Mouse (Mus musculus) forebrain, embryonic 15.5 days (tissue): ENCODE measurements around the gene Rnf157. TPM values are rescaled to one million over a fixed set of nuclear protein-coding genes. Genes with fewer than 3 reads are reported as not detected.
A peak's percentile ranks its signal among the peaks of the same experiment; 100 is the strongest.

Experiments used
- ATAC-seq: fragments of 200-750 bp; cut with Nextera tagmentation; replicated peaks from 2 replicates; pipeline ENCODE4 v1.8.0; 2017; ENCODE audit warnings: mild to moderate bottlenecking, moderate TSS enrichment, moderate library complexity
- H3K27ac ChIP-seq: fragments of 300-500 bp; sonication (generic); replicated peaks from 2 replicates; pipeline ENCODE4 v1.5.1; 2015; ENCODE audit warnings: mild to moderate bottlenecking, inconsistent platforms
- H3K27me3 ChIP-seq: fragments of 300-500 bp; sonication (generic); 2 replicates; pipeline ENCODE4 v1.6.1; 2015; ENCODE audit warnings: inconsistent platforms
- H3K36me3 ChIP-seq: fragments of 300-500 bp; sonication (generic); 2 replicates; pipeline ENCODE4 v1.6.1; 2015; ENCODE audit warnings: mild to moderate bottlenecking, inconsistent platforms
- H3K4me1 ChIP-seq: fragments of 300-500 bp; sonication (generic); 2 replicates; pipeline ENCODE4 v1.6.1; 2015; ENCODE audit warnings: inconsistent platforms
- H3K4me2 ChIP-seq: fragments of 300-500 bp; sonication (generic); replicated peaks from 2 replicates; pipeline ENCODE4 v1.6.1; 2015; ENCODE audit warnings: mild to moderate bottlenecking, inconsistent platforms
- H3K4me3 ChIP-seq: fragments of 300-500 bp; sonication (generic); 2 replicates; pipeline ENCODE4 v1.5.1; 2015; ENCODE audit warnings: mild to moderate bottlenecking, inconsistent platforms
- H3K9ac ChIP-seq: fragments of 300-500 bp; sonication (generic); replicated peaks from 2 replicates; pipeline ENCODE4 v1.6.1; 2015; ENCODE audit warnings: mild to moderate bottlenecking, inconsistent platforms
- H3K9me3 ChIP-seq: fragments of 300-500 bp; sonication (generic); 2 replicates; pipeline ENCODE4 v1.6.1; 2016; ENCODE audit warnings: inconsistent platforms
- WGBS: fragments of 180-500 bp; shearing (Covaris S2); methylation state at CpG from one replicate; pipeline ENCODE4 v1.1.7; 2015; ENCODE audit warnings: mixed read lengths; 5-methylcytosine and 5-hydroxymethylcytosine counted together
- polyA plus RNA-seq: library from polyadenylated mRNA; unstranded; fragments of >200 nt; fragmentation: Nextera tagmentation; extraction: Ambion mirVana; gene quantifications from 2 replicates; pipeline ENCODE4 v1.2.1, GENCODE M21; 2015

Gene Rnf157
- polyA plus RNA-seq, 1 experiment from 2014 or later = 53.4 TPM

DNA sequence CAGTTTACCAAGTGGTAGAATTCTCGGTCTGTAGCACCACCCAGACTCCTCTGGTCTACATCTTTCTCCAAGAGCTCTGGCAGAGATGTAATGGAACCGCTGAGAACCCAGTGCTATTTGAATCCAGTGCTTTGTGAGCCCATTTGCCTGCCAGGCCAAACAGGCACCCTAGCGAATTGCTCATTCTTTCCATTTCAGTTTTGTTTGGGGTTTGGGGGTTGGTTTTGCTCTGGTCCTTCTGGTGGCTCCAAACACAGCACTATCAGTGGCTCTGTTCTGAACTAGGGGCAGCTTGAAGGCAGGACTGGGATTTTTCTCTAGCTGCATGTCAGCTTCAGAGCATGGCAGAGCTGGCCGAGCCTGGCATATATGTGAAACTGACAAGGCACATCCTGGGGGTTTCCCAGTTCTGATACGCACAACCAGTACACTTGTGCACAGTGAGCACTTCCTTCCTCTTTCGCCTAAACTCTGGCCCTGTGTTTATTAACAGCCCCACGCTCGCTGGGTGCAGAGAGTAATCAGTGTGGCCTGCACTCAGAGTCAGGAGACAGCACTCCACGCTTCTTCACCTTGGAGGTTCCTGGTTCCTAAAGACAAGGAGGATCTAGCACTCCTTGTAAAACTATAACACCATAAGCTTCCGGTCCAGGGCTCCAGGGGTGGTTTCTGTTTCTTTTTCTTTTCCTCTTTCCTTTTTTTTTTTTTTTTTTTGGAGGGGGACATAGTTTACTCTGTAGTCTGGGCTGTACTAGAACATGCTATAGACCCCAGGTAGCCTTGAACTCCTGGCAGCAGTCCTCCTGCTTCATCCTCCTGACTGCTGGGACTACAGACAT lies 11.2 kb upstream of the Rnf157 start:
- no peaks in the 10 kb centered on the region for H3K4me1 ChIP-seq
- H3K27ac ChIP-seq = no peak overlapping the region
- no peaks in the 10 kb centered on the region for H3K9me3 ChIP-seq
- no peaks in the 10 kb centered on the region for H3K36me3 ChIP-seq
- no peak overlapping the region for H3K9ac ChIP-seq
- WGBS = 88% methylated on average over 10 of the region's 10 CpGs
- H3K4me3 ChIP-seq = no peak overlapping the region
- no peak for ATAC-seq
- H3K27me3 ChIP-seq = no peaks in the 10 kb centered on the region
- no peak overlapping the region for H3K4me2 ChIP-seq

DNA sequence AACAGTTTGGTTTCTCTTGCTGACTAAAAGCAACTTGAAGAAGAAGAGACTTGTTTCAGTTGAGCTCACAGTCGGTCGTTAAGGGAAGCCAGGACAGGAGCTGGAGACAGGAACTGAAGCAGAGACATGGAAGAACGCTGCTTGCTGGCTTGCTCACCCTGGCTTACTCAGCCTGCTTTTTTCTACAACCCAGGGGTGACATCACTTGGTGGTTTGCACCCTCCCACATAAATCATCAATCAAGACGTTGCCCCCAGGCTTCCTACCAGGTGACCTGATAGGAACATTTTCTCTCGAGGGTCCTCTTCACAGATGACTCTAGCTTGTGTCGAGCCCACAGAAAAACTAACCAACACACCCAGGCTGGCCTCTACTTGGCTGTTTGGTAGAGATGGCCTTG lies 10.4 kb upstream of the Rnf157 start:
- no peaks in the 10 kb centered on the region for H3K36me3 ChIP-seq
- no peak overlapping the region for H3K27ac ChIP-seq
- 84% methylated on average over 6 of the region's 6 CpGs for WGBS
- H3K27me3 ChIP-seq = no peaks in the 10 kb centered on the region
- no peak overlapping the region for H3K9ac ChIP-seq
- no peaks in the 10 kb centered on the region for H3K4me1 ChIP-seq
- no peak overlapping the region for H3K4me3 ChIP-seq
- no peak overlapping the region for H3K4me2 ChIP-seq
- no peak for ATAC-seq
- no peaks in the 10 kb centered on the region for H3K9me3 ChIP-seq

DNA sequence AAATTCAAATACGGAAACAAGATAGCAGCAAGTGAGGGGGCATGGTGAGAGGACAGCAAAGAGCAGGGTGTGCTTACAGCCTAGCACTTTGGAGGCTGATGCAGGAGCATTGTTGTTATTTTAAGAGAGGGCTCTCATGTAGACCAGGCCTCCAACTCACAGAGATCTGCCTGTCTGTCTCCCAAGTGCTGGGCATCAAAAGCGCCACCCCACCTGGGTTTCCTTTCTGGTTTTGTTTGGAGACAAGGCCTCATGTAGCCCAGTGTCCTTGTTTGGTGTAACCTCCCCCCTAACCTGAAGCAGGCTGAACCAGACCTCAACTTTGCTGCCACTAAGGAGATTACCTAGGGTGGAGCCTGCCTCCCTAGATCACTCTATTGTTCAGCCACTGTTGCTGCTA lies 9.7 kb upstream of the Rnf157 start:
- Histone ChIP-seq H3K4me3 (no peak overlapping the region), H3K9ac (no peak overlapping the region), H3K9me3 (no peaks in the 10 kb centered on the region), H3K27me3 (no peaks in the 10 kb centered on the region), H3K27ac (no peak overlapping the region), H3K4me2 (no peak overlapping the region), H3K36me3 (no peaks in the 10 kb centered on the region), H3K4me1 (no peaks in the 10 kb centered on the region)
- ATAC-seq = no peak
- 92% methylated on average over 2 of the region's 2 CpGs for WGBS

DNA sequence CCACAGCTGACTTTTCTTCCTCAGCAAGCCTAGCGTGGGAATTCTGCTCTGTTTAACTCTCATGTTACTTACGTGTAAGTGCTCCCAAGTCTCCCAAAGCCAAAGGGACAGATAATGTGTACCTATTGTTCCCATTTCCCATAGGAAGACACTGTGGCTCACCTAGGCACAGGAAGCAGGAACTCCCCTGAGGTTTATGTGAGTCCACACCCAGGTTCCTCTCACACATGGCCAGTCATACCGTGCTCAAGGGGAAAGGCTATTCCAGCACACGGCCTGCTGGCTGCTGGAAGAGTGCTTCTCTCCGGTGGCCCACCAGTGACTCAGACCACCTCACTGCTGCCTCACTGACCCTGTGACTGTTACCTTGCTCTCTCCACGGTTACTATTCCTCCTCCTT lies 8.3 kb upstream of the Rnf157 start:
- H3K27me3 ChIP-seq = no peaks in the 10 kb centered on the region
- no peak overlapping the region for H3K4me3 ChIP-seq
- H3K9ac ChIP-seq = no peak overlapping the region
- no peak overlapping the region for H3K4me2 ChIP-seq
- H3K9me3 ChIP-seq = no peaks in the 10 kb centered on the region
- no peak for ATAC-seq
- no peaks in the 10 kb centered on the region for H3K36me3 ChIP-seq
- H3K4me1 ChIP-seq = no peaks in the 10 kb centered on the region
- H3K27ac ChIP-seq = no peak overlapping the region
- 77% methylated on average over 6 of the region's 6 CpGs for WGBS

DNA sequence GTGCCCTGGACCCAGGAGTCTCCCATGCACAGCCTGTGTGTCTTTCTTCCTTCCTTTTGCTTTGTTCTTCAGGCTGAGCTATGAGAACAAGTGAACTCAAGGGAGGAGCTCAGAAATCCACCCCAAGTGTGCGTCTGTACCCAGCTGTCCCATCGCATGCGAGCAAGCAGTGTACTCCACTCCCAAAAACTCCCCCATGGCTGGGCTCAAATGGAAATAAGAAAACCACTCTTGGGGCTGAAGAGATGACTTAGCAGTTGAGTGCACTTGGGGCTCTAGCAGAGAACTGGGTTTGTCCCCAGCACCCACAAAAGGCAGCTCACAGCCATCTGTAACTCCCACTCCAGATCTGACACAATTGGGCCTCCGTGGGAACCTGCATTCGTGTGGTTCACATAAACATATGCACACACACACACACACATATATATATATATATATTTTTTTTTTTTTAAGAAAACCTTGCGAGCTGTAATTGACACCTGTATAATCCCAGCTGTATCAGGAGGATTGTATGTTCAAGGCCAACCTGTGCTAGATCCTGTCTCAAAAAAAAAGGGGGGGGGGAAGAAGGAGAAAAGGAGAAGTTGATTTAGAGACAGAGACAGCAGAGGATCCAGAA lies 6.1 kb upstream of the Rnf157 start:
- ATAC-seq = no peak
- Histone ChIP-seq H3K27ac (no peak overlapping the region), H3K27me3 (no peaks in the 10 kb centered on the region), H3K4me3 (no peak overlapping the region), H3K9me3 (no peaks in the 10 kb centered on the region), H3K4me1 (no peaks in the 10 kb centered on the region), H3K4me2 (no peak overlapping the region), H3K36me3 (no peaks in the 10 kb centered on the region), H3K9ac (no peak overlapping the region)
- 86% methylated on average over 6 of the region's 6 CpGs for WGBS

DNA sequence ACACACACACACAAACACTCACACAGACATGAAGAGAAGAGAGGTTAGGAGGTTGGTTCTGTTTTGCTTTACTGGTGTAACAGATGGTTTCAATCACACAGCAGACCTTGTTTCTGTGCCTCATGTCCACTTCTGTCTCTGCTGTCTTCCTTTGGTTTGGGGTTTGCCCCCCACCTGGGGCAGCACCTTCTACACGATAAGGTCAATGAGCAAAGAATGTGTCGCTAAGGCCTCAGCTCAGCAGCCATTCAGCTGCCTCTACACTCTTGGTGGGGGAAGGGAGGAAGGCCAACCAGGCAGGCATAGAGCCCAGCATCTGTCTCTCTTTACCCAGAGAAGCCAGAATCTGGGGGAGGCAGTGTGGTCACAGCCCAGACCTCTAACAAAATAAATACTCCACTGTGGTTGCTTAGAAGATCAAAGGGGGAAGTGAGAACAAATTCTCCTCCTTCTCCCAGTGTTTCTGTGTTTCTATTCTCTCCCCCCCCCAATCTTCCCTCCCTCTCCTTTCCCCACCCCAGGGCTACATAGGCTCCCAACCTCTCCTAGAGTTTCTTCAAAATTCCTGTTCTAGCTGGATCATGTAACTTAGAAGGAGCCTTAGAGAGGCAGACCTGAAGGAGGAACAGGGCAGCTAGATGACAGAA lies 5.5 kb upstream of the Rnf157 start:
- no peak overlapping the region for H3K4me3 ChIP-seq
- H3K27me3 ChIP-seq = no peaks in the 10 kb centered on the region
- H3K4me2 ChIP-seq = no peak overlapping the region
- H3K36me3 ChIP-seq = no peaks in the 10 kb centered on the region
- H3K9ac ChIP-seq = no peak overlapping the region
- no peak overlapping the region for H3K27ac ChIP-seq
- whole genome bisulfite sequencing = 30% methylated on average over 2 of the region's 2 CpGs
- no peak for ATAC-seq
- H3K4me1 ChIP-seq = peaks cover 5% of the 10 kb centered on the region
- no peaks in the 10 kb centered on the region for H3K9me3 ChIP-seq

DNA sequence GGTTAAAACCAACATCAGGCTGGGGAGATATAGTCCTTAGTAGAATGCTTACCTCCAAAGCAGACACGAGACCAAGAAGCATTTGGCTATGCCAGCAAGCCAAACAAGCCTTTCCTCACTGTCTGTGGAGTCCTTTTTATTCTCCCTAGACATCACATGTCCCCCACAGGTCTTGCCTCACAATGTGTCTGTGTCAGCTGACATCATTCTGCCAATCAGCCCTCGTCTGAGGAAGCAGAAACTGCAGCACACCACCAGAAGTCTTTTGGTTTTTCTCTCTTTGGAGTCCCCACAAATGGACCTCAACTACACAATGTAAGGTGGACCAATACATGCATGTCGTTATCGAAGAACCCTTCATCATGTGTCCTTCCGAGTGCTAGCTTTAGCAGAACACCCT lies 4.2 kb upstream of the Rnf157 start:
- Histone ChIP-seq H3K4me3 (no peak overlapping the region), H3K27me3 (no peaks in the 10 kb centered on the region), H3K9ac (no peak overlapping the region), H3K36me3 (no peaks in the 10 kb centered on the region), H3K4me2 (no peak overlapping the region), H3K9me3 (no peaks in the 10 kb centered on the region), H3K4me1 (peaks cover 6% of the 10 kb centered on the region), H3K27ac (no peak overlapping the region)
- no peak for ATAC-seq
- WGBS = 83% methylated on average over 5 of the region's 5 CpGs

DNA sequence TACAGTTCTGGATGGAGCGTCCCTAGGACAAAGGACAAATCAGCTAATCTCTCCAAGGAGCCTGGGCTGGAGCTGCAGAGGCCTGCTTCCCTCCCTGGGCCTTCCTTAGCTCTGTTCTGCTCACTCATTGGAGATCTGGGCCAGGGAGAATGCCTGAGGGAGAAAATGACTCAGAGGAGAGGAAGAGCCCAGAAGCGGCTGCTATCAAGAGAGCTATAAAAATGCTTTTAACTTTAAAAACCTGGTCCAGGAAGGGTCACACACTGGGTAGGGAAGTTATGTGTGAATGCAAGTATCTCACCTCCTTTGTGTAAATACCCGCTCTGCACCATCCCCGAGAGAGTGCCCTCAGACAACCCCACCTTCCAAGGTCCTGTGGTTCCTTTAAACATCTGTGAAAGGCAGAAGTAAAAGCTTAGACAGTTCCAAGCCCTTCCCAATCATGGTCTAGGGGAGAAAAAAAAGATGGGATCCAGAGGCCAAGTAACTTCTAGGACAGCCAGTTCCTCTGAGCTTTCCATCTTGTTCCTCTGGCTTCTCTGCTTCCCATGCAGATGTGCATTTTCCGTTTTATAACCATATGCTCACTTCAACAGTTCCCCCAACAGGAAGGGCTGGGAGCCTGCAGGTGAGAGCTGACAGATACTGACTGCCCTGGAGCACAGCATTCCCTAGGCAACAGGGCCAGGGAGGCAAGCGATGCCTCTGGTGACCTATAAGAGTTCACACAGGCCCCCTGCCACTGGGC lies 3.5 kb upstream of the Rnf157 start:
- no peak for ATAC-seq
- Histone ChIP-seq H3K4me3 (no peak overlapping the region), H3K36me3 (no peaks in the 10 kb centered on the region), H3K9ac (no peak overlapping the region), H3K4me2 (no peak overlapping the region), H3K9me3 (no peaks in the 10 kb centered on the region), H3K27me3 (no peaks in the 10 kb centered on the region), H3K4me1 (peaks cover 13% of the 10 kb centered on the region), H3K27ac (no peak overlapping the region)
- WGBS = 76% methylated on average over 6 of the region's 6 CpGs

DNA sequence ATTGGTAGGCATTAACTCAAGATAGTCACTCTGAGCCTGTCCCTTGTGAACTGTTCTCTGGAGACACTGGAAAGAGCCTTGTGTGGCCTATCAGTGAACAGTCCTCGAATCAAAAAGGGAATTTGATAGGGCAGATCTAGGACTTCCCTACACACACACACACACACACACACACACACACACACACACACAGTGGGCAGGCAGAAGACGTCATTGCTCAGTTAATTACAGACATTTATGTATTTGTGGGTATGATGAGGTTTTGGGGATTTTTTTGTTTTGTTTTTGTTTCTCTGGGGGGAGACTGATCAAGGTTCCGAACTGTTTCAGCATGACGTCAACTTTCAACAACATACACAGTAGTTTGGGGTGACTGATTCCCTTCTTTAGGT lies 795 bp upstream of the Rnf157 start:
- no peaks in the 10 kb centered on the region for H3K27me3 ChIP-seq
- H3K36me3 ChIP-seq = no peaks in the 10 kb centered on the region
- H3K9me3 ChIP-seq = no peaks in the 10 kb centered on the region
- H3K9ac ChIP-seq = peak overlapping the region; percentile 84
- peak overlapping the region; percentile 95 for H3K27ac ChIP-seq
- H3K4me2 ChIP-seq = peak overlapping the region; percentile 92
- H3K4me3 ChIP-seq = peak overlapping the region; percentile 83
- ATAC-seq = no peak; the same call in 1 of the 2 replicates
- 72% methylated on average over 4 of the region's 4 CpGs for WGBS
- H3K4me1 ChIP-seq = peaks cover 23% of the 10 kb centered on the region

DNA sequence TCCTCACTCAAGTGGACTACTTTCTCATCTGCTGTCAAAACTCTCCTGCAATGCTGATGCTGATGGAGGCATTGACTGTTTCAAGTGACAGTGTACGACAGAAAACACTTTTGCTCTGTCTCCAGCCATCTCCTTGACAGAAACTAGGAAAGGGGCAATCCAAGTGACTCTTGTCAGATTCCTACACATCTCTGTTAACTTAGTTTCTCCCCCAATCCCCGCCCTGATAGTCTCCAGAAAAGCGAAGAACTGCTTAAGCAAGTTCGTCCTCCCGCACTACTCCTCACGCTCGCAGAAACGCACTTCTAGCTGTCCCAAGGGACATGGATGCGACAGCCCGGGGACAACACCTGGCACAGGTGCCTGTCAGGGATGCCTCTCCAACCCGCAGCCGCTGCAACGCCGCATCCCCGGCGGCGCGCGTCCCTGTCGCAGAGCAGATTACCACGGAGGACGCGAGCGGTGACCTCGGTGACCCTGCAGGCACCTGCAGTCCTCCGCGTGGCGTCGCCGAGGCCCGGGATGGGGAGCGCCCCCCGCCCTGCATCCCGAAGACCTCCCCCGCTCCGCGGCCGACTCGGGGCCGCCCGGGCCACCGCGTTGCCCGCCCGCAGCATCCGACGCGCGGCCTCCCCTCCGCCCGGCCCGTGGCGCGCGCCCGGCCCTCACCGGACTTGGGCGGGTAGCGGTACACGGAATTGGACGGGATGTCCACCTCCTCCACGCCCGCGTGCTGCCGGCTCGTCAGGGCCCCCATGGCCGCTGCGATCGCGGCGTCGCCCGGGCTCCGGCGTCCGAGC lies 604 bp downstream of the Rnf157 start:
- under 1% methylated on average over 74 of the region's 76 CpGs for WGBS
- Histone ChIP-seq H3K4me1 (peaks cover 23% of the 10 kb centered on the region), H3K9ac (peak overlapping the region; percentile 95), H3K4me2 (peak overlapping the region; percentile 92), H3K36me3 (no peaks in the 10 kb centered on the region), H3K27me3 (no peaks in the 10 kb centered on the region), H3K9me3 (no peaks in the 10 kb centered on the region), H3K27ac (peak overlapping the region; percentile 95), H3K4me3 (peak overlapping the region; percentile 83)
- peak; percentile 39 for ATAC-seq

DNA sequence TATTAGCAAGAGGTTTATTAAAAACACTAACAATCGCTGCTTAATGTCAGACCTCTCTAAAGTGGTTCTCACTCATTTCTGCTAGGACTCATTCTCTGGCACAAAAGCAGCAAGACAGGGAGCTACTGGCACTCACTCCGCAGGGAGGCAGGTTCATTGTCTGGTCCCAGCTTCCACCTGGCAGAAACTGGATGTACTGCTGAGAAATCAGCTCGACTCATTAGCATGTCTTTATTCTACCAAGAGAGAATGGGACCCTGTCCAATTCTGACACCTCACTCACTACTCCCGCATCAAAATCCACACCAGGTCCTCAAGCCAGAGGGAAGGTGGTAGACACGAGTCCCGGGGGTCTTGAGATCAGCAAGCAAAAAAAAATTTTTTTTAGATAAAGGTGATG lies 1.2 kb downstream of the Rnf157 start:
- Histone ChIP-seq H3K27me3 (no peaks in the 10 kb centered on the region), H3K27ac (peak overlapping the region; percentile 95), H3K4me1 (peaks cover 23% of the 10 kb centered on the region), H3K9ac (peak overlapping the region; percentile 95), H3K36me3 (no peaks in the 10 kb centered on the region), H3K9me3 (no peaks in the 10 kb centered on the region), H3K4me2 (peak overlapping the region; percentile 92), H3K4me3 (peak overlapping the region; percentile 83)
- 6% methylated on average over 6 of the region's 6 CpGs for WGBS
- no peak for ATAC-seq
